Mouse (Mus musculus): ENCODE results near the gene Dzip3.

Gene Dzip3

DNA sequence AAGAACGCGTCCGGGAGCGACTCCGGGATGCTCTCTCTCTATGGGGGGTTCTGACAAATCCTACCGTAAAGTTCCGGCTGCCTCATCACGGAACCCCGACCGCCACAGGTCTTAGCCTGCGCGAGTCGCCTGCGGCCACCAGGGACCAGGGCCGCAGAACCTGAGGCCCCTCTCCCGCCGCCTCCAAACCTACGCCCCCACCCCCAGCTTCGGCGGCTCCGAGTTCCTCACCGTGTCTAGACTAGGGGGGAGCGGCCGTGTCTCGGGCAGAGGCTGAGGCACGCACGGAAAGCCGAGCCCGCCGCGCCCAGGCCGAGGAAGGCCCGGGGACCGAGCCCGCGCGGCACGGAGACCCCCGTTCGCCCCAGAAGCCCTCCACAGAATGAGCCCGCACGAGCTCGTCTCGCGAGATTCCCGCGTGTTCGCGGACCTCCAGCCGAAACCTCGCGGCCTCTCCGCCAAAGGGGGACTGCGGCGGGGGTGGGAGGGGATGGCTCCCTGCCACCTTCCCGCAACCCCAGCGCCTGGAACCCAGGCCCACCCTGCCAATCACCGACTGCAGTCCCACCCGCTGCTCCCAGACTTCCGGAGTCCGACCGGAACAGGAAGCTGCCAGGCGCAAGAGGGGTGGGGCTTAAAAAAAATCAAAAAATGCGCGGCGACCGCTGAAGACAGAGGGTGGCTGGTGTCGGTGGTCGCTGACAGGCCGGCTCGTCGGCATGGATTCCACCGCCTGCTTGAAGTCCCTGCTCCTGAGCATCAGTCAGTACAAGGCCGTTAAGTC lies at the start of gene Dzip3, which contains the start of gene Cip2a:
Gene Dzip3, minus strand, starts transcription at position 607 of the 784 bp plus-strand sequence.
Gene Cip2a, plus strand, starts transcription at position 627 of the 784 bp plus-strand sequence.
- in situ Hi-C loops (cut with MboI; ENCODE audit: low sequenced_read_pairs) = no loop called here

GRCm38 (mm10) chr16:49040554-49041221 lies 46.7 kb upstream of the Dzip3 start:
- in situ Hi-C loops (cut with MboI; ENCODE audit: low sequenced_read_pairs) = no loop called here

DNA sequence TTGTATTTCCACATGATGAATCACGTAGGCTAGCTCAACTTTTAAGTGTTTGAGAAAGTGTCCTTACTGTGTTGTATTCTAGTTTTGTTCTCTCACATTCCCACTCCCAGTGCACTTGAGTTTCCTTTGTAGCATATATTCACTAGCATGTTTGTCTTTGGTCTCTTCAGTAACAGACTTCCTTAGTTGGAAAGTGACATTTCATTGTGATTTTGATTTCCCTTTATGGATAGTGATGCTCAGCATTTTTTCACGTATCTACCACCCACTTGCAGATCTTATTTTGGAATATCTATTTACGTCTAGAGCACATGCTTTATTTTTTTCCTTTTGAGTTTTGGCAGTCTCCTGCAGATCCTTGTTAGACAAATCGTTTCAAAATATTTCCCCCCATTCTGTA lies 43.8 kb upstream of the Dzip3 start:
- in situ Hi-C loops (cut with MboI; ENCODE audit: low sequenced_read_pairs) = no loop called here

DNA sequence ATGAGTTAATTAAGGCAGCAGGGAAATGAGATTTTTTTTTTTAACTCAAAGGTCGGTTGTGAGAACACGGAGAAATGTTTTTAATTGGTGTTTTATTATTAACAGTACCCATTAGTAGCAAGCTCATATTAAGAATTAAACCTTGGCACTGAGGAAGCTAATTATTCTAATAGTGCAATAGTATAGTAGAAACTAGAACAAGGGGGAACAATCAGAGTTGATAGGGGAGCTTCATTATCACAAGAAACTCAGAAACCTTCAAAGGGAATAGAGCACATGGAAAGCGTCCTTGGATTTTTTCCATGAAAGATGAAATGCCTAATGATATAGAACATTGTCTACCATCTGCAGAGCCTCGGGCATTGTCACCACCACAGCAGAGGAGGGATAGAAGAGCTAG lies 41.9 kb upstream of the Dzip3 start:
- in situ Hi-C loops (cut with MboI; ENCODE audit: low sequenced_read_pairs) = no loop called here

DNA sequence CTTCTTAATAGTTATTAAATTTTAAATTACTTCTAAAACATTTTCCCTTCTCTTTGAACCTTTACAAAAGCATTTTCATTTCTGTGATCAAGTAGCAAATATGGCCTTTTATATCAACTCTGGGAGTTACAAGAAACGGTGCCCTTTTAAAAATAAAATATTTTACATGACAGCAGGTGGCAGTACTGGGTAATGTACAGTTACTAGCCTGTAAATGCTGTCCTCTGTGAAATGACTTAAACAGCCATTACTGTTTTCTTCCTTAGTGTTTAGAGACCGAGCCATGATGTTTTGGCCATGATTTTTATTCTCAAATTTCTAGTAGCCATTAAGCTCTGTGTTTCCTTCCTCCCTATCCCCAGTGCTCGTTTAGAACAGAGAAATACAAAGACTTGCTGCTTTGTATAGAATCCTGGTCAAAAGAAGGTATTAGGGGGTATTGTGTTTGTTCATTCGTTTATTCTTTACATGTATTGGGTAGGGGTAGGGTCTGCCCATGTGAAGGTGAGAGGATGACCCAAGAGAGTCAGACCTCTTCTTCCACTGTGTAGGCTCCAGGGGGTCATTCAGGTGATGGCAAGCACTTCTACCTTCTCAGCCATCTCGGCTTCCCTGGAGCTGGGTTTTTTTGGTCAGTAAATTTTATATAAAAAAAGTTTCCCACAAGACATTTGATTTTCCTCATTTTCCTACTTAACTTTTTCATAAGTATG lies 22.8 kb upstream of the Dzip3 start:
- in situ Hi-C loops (cut with MboI; ENCODE audit: low sequenced_read_pairs) = no loop called here

DNA sequence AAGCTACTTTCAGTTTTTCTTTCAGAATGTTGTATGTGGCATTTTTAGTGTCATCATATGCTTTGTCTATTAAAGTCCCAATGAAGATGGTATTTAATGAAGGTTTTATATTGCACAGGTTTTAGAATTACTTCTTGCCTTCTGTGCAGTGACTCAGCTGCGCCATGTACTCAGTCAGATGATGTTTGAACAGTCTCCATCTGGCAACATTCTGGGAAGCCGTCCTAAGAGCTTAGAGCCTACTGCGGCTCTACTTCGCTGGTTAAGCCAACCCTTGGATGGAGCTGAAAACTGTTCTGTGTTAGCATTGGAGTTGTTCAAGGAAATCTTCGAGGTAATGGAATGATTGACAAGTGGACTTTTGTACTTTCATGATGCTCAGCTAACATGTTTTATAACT lies 10.2 kb upstream of the Dzip3 start:
- in situ Hi-C loops (cut with MboI; ENCODE audit: low sequenced_read_pairs) = no loop called here

GRCm38 (mm10) chr16:48994343-48994693 lies 353 bp upstream of the Dzip3 start:
- in situ Hi-C loops (cut with MboI; ENCODE audit: low sequenced_read_pairs) = no loop called here

DNA sequence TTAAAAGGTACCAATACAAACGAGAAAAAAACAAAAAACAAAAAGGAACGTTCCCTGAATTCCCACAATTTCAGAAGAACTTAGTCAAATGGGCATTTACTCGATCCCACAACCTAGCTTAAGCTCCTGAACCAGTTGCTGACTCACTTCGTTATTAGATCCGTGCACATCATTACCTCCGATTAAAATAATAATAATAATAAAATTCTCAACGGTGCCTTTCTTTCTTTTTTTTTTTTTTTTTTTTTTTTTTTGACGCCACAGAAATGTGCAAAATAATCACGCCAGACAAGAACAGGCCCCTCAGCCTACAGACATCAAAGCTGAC lies 770 bp downstream of the Dzip3 start:
- in situ Hi-C loops (cut with MboI; ENCODE audit: low sequenced_read_pairs) = no loop called here

GRCm38 (mm10) chr16:48992437-48993230 lies 1.3 kb downstream of the Dzip3 start:
- in situ Hi-C loops (cut with MboI; ENCODE audit: low sequenced_read_pairs) = no loop called here

GRCm38 (mm10) chr16:48989700-48990099 lies 4.3 kb downstream of the Dzip3 start:
- in situ Hi-C loops (cut with MboI; ENCODE audit: low sequenced_read_pairs) = no loop called here

DNA sequence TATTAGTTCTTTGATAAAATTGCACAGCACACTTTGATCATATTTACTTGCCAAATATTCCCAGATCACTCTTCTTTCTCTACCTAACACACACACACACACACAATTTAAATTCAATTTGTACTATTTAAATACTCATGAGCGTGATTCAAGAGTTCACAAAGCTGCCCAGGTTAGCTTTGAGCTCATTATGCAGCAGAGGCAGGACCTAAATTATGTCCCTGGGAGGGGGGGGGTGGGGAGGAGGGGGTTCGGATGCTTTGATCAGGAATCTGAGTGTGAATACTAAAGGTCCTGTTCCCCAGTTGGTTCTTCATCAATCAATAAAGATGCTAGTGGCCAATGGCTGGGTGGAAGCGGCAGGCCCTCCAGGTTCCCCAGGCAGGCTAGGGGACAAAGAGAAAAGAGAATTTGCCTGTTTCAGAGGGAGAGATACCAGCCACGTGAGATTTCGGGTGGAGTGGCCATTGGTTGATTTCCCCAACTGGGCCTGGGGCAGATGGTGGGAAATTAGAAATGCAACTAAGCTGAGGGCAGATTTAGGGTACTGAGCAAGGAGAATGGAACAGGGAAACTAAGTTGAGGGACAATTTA lies 8.8 kb downstream of the Dzip3 start:
- in situ Hi-C loops (cut with MboI; ENCODE audit: low sequenced_read_pairs) = no loop called here

DNA sequence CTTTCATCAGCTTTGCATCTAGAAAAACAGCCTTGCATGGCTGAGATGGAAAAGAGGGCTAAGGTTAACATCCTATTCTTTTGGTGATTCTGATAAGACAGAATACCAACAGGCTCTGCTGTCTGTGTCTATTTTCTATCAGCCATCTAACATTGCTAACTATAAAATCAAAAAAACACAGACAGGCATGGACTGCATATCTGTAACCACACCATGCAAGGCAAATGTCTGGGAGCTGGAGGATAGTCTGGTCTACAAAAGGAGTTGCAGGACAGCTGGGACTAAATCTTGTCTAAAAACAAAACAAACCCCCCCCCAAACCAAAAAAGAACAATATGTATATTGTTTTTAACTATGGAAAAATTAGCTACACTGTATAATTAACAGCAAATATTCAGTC lies 14.0 kb downstream of the Dzip3 start:
- in situ Hi-C loops (cut with MboI; ENCODE audit: low sequenced_read_pairs) = no loop called here

DNA sequence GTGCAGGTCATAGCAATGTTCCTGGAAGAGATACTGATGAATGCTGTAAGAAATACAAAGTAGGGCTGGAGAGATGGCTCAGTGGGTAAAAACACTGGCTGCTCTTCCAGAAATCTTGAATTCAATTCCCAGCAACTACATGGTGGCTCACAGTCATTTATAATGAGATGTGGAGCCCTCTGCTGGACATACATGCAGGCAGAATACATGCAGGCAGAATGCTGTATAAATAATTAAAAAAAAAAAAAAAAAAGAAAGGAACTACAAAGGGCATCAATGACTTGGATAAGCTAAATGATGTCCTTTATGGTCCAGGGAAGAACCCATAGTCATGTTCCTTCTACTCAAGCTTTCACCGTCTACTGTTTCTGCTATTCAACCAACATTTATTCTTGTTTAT lies 20.4 kb downstream of the Dzip3 start:
- in situ Hi-C loops (cut with MboI; ENCODE audit: low sequenced_read_pairs) = no loop called here

- in situ Hi-C loops (cut with MboI; ENCODE audit: low sequenced_read_pairs) = no loop called here
Measured at GRCm38 (mm10) chr16:48972996-48973395, 21.0 kb downstream of the Dzip3 start.

- in situ Hi-C loops (cut with MboI; ENCODE audit: low sequenced_read_pairs) = no loop called here
Measured at GRCm38 (mm10) chr16:48941805-48942204, 52.2 kb downstream of the Dzip3 start.

DNA sequence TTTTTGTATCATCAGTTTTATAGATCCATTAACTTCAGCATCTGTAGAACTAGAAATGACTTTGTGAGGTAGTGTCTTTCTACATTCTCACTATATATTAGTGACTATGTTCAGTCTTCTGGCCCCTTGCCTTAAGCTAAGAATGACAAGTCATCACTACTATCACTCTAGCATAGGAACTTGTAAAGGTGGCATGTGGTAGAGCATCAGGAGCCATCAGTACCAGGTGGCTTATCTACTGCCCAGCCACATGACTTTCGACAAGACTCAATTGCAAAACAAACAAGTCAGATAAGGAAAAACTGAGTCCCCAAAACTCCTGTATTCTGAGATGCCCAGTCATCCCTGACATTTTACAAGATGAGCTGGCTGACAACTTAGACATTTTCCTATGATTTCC lies 70.2 kb downstream of the Dzip3 start:
- in situ Hi-C loops (cut with MboI; ENCODE audit: low sequenced_read_pairs) = no loop called here

DNA sequence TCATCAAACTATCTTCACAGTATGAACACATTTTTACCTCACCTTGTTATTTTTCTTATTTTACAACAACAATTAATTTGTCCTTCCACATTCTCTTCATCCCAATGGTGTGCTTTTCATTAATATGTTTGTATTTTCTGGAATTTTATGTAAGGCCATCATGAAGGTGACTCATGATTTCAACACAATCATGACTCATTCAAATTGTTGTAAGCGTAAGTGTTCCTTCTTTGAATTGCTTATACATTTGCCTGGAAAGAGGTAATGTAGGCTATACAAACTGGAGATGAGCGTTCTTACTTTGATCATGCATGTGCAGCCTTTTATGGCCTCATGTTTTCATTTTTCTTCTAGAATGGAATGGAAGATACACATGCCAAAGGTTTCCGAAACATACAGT lies 80.8 kb downstream of the Dzip3 start:
- in situ Hi-C loops (cut with MboI; ENCODE audit: low sequenced_read_pairs) = no loop called here

DNA sequence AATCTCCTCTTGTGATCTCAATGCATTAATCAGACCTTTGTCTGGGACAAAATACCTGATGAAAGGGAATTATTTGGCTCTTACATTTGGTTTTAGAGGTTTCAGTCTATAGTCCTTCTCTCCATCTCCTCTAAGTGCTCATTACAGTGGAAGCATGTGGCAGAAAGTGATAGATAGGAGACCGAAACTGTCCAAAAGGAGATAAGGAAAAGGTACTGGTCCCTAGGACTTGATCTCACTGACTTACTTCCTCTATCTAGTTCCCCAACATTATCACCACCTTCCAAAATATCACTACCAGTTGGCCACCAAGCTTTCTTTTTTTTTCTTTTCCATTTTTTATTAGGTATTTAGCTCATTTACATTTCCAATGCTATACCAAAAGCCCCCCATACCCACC lies 82.8 kb downstream of the Dzip3 start:
- in situ Hi-C loops (cut with MboI; ENCODE audit: low sequenced_read_pairs) = no loop called here

DNA sequence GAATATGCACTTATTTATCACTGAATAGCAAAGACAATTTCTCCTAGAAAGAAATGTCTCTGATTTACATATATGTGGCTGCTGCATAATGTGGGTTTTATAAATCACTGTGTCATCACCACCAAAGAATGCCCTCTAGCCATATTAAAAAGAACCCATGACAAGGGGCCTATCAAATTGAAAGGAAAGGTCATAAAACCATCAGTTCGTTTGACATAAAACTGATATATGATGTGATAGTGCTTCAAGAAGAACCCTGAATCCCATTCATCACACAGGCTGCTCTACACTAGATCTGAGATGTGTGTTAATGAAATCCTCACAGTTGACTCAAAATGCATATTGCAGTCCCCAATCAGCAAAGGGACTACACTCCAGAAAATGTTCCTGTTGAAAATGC lies 94.1 kb downstream of the Dzip3 start:
- in situ Hi-C loops (cut with MboI; ENCODE audit: low sequenced_read_pairs) = no loop called here

DNA sequence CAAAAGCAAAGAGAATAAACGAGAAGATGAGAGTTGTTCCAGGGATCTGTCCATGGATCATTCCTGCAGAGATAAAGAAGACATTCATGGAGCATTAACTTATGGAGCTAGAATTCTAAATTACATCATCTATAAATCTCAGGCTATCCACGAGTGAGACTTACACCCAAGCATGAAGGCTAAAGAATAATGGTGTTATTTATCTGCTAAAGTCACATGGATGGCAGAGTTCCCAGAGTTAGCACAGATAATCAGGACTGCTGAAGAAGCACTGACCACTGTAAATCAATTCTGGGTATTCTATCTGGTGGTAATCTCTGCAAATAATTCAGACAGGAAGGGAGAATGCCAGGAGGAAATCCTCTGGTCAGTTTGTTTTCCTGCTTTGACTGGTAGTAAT lies 103.2 kb downstream of the Dzip3 start:
- in situ Hi-C loops (cut with MboI; ENCODE audit: low sequenced_read_pairs) = no loop called here

Data from CH12F3 (cell line).